ENCODE assay signal across 11 mouse cellular contexts in genomic region chr9:40438731-40439526, GRCm38 (mm10).
DNase-seq lines count a peak whose midpoint lies in the region; ATAC-seq and TF ChIP-seq lines count a peak whose summit lies in the region.
"Had no signal": no experiment of that assay in that cellular context is flagged by ENCODE, and none has a peak within 500 bp of the region (broad histone marks: within the 10 kb centered on the region; RNA-seq: fewer than 3 reads in every experiment).

No protein-coding gene starts in this region.

- WGBS in forebrain, embryonic 12.5 days = 56% methylated on average over 12 of the region's 12 CpGs
- 46% methylated on average over 12 of the region's 12 CpGs for WGBS in cerebellum, adult 2 months

- H3K9ac ChIP-seq in forebrain, embryonic 12.5 days = no peak overlapping the region
- H3K9ac ChIP-seq: liver, embryonic 14.5 days; neural tube, embryonic 12.5 days had no signal

- H3K36me3 ChIP-seq in forebrain, embryonic 12.5 days (replicated peaks) = no peaks in the 10 kb centered on the region
- H3K36me3 ChIP-seq: neural tube, embryonic 12.5 days had no signal

- H3K4me3 ChIP-seq in forebrain, embryonic 12.5 days (replicated peaks) = no peak overlapping the region
- H3K4me3 ChIP-seq in cerebellum, adult 2 months (replicated peaks; ENCODE audit: insufficient read depth, low read depth, low read length) = no peak overlapping the region
- H3K4me3 ChIP-seq: neural tube, embryonic 12.5 days had no signal

- H3K4me1 ChIP-seq in forebrain, embryonic 12.5 days = peaks cover 13% of the 10 kb centered on the region
- H3K4me1 ChIP-seq in cerebellum, adult 2 months (ENCODE audit: control insufficient read depth, insufficient read depth, low read length) = peaks cover 5% of the 10 kb centered on the region
- H3K4me1 ChIP-seq: neural tube, embryonic 12.5 days had no signal

- no peak overlapping the region for H3K4me2 ChIP-seq in forebrain, embryonic 12.5 days
- H3K4me2 ChIP-seq: neural tube, embryonic 12.5 days had no signal

- H3K27ac ChIP-seq in forebrain, embryonic 12.5 days = peak overlapping the region; percentile 67; the same call in 1 of the 2 replicates
- no peak overlapping the region for H3K27ac ChIP-seq in cerebellum, adult 2 months (ENCODE audit: insufficient read depth, low read length)
- H3K27ac ChIP-seq: liver, embryonic 14.5 days; neural tube, embryonic 12.5 days had no signal

- TF ChIP-seq POLR2A in cerebellum, adult 2 months (IDR thresholded peaks at IDR 0.05; ENCODE audit: borderline replicate concordance, insufficient read depth, low read length) = no peak

- peak; percentile 32 for DNase-seq in CD4-positive, CD25-positive, alpha-beta regulatory T cell, adult 2 months (ENCODE audit: low read depth, low spot score)
- DNase-seq in ES-CJ7 (ENCODE audit: low read depth, low spot score) = peak; percentile 39
- DNase-seq in mesoderm, embryonic 11.5 days (ENCODE audit: low read depth, low spot score) = peak; percentile 45
- DNase-seq in T-cell, adult 2 months (ENCODE audit: low spot score) = no peak
- DNase-seq in right cerebral cortex, adult 2 months (ENCODE audit: low spot score in 2 of 2) = no peak
- DNase-seq in cerebellum, adult 2 months = no peak
- DNase-seq in layer of hippocampus, postnatal 25 days (ENCODE audit: extremely low spot score in 1 of 2, low spot score in 1 of 2) = no peak
- DNase-seq: lung, postnatal 36 days had no signal

- no peaks in the 10 kb centered on the region for H3K27me3 ChIP-seq in forebrain, embryonic 12.5 days
- H3K27me3 ChIP-seq in cerebellum, adult 2 months (ENCODE audit: control insufficient read depth, insufficient read depth, low read length) = no peaks in the 10 kb centered on the region; the same call in 1 of the 2 replicates
- H3K27me3 ChIP-seq: neural tube, embryonic 12.5 days had no signal

- no peak for TF ChIP-seq CTCF in cerebellum, adult 2 months (IDR thresholded peaks at IDR 0.05; ENCODE audit: borderline replicate concordance, insufficient read depth, low read depth, low read length)

- H3K9me3 ChIP-seq in forebrain, embryonic 12.5 days = no peaks in the 10 kb centered on the region
- H3K9me3 ChIP-seq: neural tube, embryonic 12.5 days had no signal

- 0 out of 2 replicates have a peak, but pooled peaks have one; percentile 6 for ATAC-seq in forebrain, embryonic 12.5 days (ENCODE audit: low FRiP score)

Comparison
In these comparisons a context has a peak if more than half of its experiments do, and no peak if none do; other contexts are left out.
1. DNase-seq: peak in CD4-positive, CD25-positive, alpha-beta regulatory T cell, adult 2 months (single experiment), ES-CJ7 (single experiment) and mesoderm, embryonic 11.5 days (single experiment); none in T-cell, adult 2 months (single experiment), right cerebral cortex, adult 2 months (0 of 2), cerebellum, adult 2 months (0 of 2) and layer of hippocampus, postnatal 25 days (0 of 2).